Mouse (Mus musculus): Measurements from ENCODE around the gene Arvcf. TPM values are rescaled to one million over a fixed set of nuclear protein-coding genes. Genes with fewer than 3 reads are reported as not detected.
A peak's percentile ranks its signal among the peaks of the same experiment; 100 is the strongest.

Gene Arvcf
- polyA plus RNA-seq, 1 experiment from 2014 or later, result 18.4 TPM

DNA sequence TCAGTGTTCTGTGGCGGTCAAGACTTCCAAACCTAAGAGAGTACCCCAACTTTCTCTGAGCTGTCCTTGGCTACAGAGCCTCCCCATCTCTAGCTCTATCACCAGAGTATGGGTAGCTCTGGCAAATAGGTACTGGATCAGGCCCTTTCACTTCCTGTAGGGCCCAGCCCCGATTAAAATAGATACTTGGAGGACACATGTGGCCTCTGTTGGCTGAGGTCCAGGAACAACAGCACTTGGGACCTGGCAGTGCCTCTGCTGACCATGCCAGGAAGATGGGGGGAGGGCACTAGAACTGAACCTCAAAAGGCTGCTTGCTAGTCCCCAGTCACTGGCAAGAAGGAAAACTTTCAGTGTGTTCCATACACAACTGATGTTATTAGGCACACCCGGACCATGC lies 14.0 kb upstream of the Arvcf start:
- ATAC-seq, result no peak
- no peak overlapping the region for H3K27ac ChIP-seq (ENCODE audit: low read length)
- H3K27me3 ChIP-seq (replicated peaks; ENCODE audit: control insufficient read depth, insufficient read depth, low read length), result no peaks in the 10 kb centered on the region
- no peak overlapping the region for H3K4me2 ChIP-seq (ENCODE audit: low read depth, low read length)
- no peaks in the 10 kb centered on the region for H3K9me3 ChIP-seq (ENCODE audit: control insufficient read depth, low read length)
- H3K36me3 ChIP-seq (ENCODE audit: control insufficient read depth, insufficient read depth, low read length), result no peaks in the 10 kb centered on the region
- no peak overlapping the region for H3K9ac ChIP-seq (ENCODE audit: low read depth, low read length)
- H3K4me1 ChIP-seq (ENCODE audit: control insufficient read depth, insufficient read depth, low read length), result 0 out of 2 replicates have a peak, but pooled peaks cover 2% of the 10 kb centered on the region
- 85% methylated on average over 3 of the region's 3 CpGs for WGBS
- no peak overlapping the region for H3K4me3 ChIP-seq (ENCODE audit: low read length)

DNA sequence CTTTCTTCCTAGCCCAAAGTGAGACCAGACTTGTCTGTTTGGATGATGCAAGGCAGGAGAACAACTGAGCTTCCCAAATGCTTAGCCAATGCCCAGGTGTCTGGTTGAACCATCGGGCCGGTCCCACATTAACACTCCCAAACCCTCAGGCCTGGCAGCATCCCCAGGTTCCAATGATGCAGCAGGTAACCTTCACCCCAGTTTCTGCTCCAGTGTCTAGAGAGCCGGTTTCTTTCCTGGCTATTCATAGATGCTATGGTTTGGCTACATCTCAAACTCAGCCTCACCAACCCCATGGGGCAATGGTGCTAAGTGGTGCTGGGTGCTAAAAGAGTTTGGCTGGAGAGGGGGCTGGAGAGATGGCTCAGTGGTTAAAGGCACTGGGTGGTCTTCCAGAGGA lies 12.0 kb upstream of the Arvcf start:
- Histone ChIP-seq H3K4me1 (ENCODE audit: control insufficient read depth, insufficient read depth, low read length) (0 out of 2 replicates have a peak, but pooled peaks cover 2% of the 10 kb centered on the region), H3K27ac (ENCODE audit: low read length) (no peak overlapping the region), H3K36me3 (ENCODE audit: control insufficient read depth, insufficient read depth, low read length) (no peaks in the 10 kb centered on the region), H3K9ac (ENCODE audit: low read depth, low read length) (no peak overlapping the region), H3K27me3 (replicated peaks; ENCODE audit: control insufficient read depth, insufficient read depth, low read length) (no peaks in the 10 kb centered on the region), H3K4me3 (ENCODE audit: low read length) (no peak overlapping the region), H3K9me3 (ENCODE audit: control insufficient read depth, low read length) (no peaks in the 10 kb centered on the region), H3K4me2 (ENCODE audit: low read depth, low read length) (no peak overlapping the region)
- WGBS, result 94% methylated on average over 3 of the region's 3 CpGs
- ATAC-seq, result no peak

DNA sequence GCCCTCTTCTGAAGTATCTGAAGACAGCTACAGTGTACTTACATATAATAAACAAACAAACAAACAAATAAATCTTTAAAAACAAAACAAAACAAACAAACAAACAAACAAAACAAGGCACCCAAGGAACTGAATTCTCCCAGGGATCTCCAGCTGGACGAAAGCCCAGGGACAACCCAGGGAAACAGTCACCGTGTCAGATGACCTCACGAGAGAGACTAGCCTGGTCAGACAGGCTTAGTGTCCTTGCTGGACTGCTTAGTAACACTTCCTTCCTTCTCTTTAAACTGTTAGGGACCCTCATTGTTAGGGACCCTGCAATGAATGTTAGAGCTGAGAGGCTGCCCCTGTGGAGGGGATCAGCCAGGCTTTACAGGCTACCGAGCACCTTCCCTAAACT lies 10.7 kb upstream of the Arvcf start:
- Histone ChIP-seq H3K9ac (ENCODE audit: low read depth, low read length) (no peak overlapping the region), H3K36me3 (ENCODE audit: control insufficient read depth, insufficient read depth, low read length) (no peaks in the 10 kb centered on the region), H3K27me3 (replicated peaks; ENCODE audit: control insufficient read depth, insufficient read depth, low read length) (no peaks in the 10 kb centered on the region), H3K9me3 (ENCODE audit: control insufficient read depth, low read length) (no peaks in the 10 kb centered on the region), H3K4me3 (ENCODE audit: low read length) (no peak overlapping the region), H3K27ac (ENCODE audit: low read length) (no peak overlapping the region), H3K4me1 (ENCODE audit: control insufficient read depth, insufficient read depth, low read length) (0 out of 2 replicates have a peak, but pooled peaks cover 6% of the 10 kb centered on the region), H3K4me2 (ENCODE audit: low read depth, low read length) (no peak overlapping the region)
- 89% methylated on average over 4 of the region's 4 CpGs for WGBS
- ATAC-seq, result no peak

DNA sequence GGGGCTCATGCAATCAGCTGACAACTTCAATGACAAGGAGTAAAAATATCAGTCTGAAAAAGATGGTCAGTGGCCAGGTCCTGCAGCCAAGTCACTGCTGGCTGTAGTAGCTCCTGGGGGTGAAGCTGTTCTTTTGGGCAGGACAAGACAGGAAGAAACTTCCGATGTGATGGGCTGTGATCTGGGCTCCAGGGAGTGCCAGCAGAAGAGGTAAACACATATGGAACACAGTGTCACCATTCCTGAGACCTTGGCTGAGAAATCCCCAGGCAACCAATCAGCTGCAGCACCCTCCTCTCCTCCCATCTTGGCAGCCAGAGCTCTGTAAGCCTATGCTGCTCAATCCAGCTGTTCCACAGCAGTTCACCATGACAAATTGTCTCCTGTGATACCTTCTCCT lies 8.1 kb upstream of the Arvcf start:
- WGBS, result 25% methylated on average over 1 of the region's 1 CpGs
- H3K36me3 ChIP-seq (ENCODE audit: control insufficient read depth, insufficient read depth, low read length), result no peaks in the 10 kb centered on the region
- H3K27ac ChIP-seq (ENCODE audit: low read length), result no peak overlapping the region

DNA sequence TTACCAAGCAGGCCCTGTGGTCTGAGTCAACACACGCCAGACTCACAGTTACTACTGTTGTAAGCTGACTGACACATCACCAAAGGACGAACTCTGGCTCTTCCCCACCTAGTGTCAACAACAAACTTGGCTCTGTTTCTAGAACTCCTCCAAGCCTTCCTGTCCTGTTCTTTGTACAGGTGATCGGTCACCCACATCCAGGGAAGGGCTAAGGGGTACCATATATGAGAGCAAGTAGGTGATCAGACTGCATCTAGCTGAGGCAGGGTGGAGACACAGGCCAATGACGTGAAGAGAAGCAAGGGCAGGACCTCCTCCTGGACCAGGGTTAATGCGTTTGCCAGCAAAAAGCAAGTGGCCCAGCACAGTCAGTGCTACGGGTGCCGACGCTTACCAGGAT lies 6.4 kb upstream of the Arvcf start:
- peaks cover 18% of the 10 kb centered on the region for H3K4me1 ChIP-seq (ENCODE audit: control insufficient read depth, insufficient read depth, low read length)
- H3K4me3 ChIP-seq (ENCODE audit: low read length), result no peak overlapping the region
- 0 out of 2 replicates have a peak overlapping the region, but pooled peaks have one; percentile 11 for H3K27ac ChIP-seq (ENCODE audit: low read length)
- H3K36me3 ChIP-seq (ENCODE audit: control insufficient read depth, insufficient read depth, low read length), result no peaks in the 10 kb centered on the region
- H3K9ac ChIP-seq (ENCODE audit: low read depth, low read length), result no peak overlapping the region
- H3K9me3 ChIP-seq (ENCODE audit: control insufficient read depth, low read length), result no peaks in the 10 kb centered on the region
- ATAC-seq, result no peak
- 82% methylated on average over 8 of the region's 8 CpGs for WGBS
- no peak overlapping the region for H3K4me2 ChIP-seq (ENCODE audit: low read depth, low read length)
- no peaks in the 10 kb centered on the region for H3K27me3 ChIP-seq (replicated peaks; ENCODE audit: control insufficient read depth, insufficient read depth, low read length)

More for the DNA sequence above, 8.1 kb upstream of the Arvcf start:
- Histone ChIP-seq H3K4me2 (ENCODE audit: low read depth, low read length) (no peak overlapping the region), H3K9me3 (ENCODE audit: control insufficient read depth, low read length) (no peaks in the 10 kb centered on the region), H3K27me3 (replicated peaks; ENCODE audit: control insufficient read depth, insufficient read depth, low read length) (no peaks in the 10 kb centered on the region), H3K9ac (ENCODE audit: low read depth, low read length) (no peak overlapping the region), H3K4me3 (ENCODE audit: low read length) (no peak overlapping the region), H3K4me1 (ENCODE audit: control insufficient read depth, insufficient read depth, low read length) (peaks cover 18% of the 10 kb centered on the region)
- no peak for ATAC-seq

DNA sequence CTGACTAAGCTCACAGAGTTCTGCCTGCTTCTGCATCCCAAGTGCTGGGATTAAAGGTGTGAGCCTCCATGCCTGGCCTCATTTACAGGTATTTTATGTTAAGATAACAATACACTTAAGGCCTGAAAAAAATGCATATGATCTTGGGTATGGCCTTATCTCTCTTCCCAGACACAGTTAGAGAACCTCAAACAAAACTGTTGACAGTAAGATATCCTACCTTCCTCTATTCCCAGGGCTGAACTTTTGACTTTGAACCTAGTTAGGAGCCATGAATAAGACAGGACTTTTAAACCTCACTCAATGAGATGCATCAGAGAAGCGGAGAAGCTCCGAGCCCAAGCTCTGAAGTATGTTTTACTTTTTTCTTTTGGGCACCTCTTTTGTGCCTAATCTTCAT lies 5.9 kb upstream of the Arvcf start:
- 67% methylated on average over 2 of the region's 2 CpGs for WGBS
- peak overlapping the region; percentile 76 for H3K4me2 ChIP-seq (ENCODE audit: low read depth, low read length)
- no peaks in the 10 kb centered on the region for H3K27me3 ChIP-seq (replicated peaks; ENCODE audit: control insufficient read depth, insufficient read depth, low read length)
- peaks cover 18% of the 10 kb centered on the region for H3K4me1 ChIP-seq (ENCODE audit: control insufficient read depth, insufficient read depth, low read length)
- H3K4me3 ChIP-seq (ENCODE audit: low read length), result no peak overlapping the region
- peak; percentile 30 for ATAC-seq
- no peaks in the 10 kb centered on the region for H3K36me3 ChIP-seq (ENCODE audit: control insufficient read depth, insufficient read depth, low read length)
- H3K9ac ChIP-seq (ENCODE audit: low read depth, low read length), result no peak overlapping the region
- H3K27ac ChIP-seq (ENCODE audit: low read length), result no peak overlapping the region
- H3K9me3 ChIP-seq (ENCODE audit: control insufficient read depth, low read length), result no peaks in the 10 kb centered on the region

DNA sequence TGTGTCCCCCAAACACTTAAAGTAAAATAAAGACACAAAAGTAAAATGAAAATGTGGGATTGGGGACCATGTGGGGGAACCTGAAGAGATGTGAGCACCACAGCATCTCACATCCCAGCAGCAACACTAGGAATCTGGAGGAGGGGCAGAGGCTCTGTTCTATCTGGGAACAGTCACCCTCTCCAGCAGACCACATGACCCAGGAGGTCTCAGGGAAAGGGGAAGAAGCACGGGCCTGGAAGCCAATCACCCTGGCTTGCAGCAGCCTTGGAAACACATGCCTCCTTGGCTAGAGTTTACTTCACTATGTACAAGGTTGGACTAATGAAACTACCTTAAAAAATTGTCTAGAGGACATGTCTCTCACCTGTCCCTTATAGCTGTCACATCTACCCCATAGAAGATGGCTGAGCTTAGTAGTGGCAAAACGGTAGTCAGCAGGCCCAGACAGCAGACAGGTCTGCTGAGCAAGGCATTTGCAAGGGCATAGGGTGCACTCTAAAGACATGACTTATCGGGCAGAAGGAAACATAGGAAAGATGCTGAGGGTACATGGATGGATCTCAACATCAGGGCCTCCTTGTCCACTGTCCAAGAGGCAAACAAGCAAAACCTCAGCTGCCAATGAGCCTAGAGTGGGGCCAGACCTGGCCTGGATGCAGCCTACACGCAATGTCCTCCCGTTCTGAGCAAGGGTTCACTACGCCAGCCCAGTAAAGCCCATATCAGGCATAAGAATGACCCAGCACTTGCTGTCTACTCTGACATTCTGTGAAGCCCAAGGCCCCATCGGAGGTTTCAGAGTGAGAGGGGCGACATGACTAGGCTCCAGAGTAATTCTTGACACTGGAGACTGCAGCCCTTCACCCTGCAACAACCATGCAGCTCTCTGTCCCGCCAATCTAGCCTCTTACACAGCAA lies 5.1 kb upstream of the Arvcf start:
- Histone ChIP-seq H3K27ac (ENCODE audit: low read length) (peak overlapping the region; percentile 24; the same call in 1 of the 2 replicates), H3K9ac (ENCODE audit: low read depth, low read length) (peak overlapping the region; percentile 73), H3K4me3 (ENCODE audit: low read length) (peak overlapping the region; percentile 67), H3K4me1 (ENCODE audit: control insufficient read depth, insufficient read depth, low read length) (peaks cover 20% of the 10 kb centered on the region), H3K4me2 (ENCODE audit: low read depth, low read length) (peak overlapping the region; percentile 76), H3K27me3 (replicated peaks; ENCODE audit: control insufficient read depth, insufficient read depth, low read length) (no peaks in the 10 kb centered on the region), H3K36me3 (ENCODE audit: control insufficient read depth, insufficient read depth, low read length) (no peaks in the 10 kb centered on the region), H3K9me3 (ENCODE audit: control insufficient read depth, low read length) (no peaks in the 10 kb centered on the region)
- 33% methylated on average over 9 of the region's 9 CpGs for WGBS
- no peak for ATAC-seq

DNA sequence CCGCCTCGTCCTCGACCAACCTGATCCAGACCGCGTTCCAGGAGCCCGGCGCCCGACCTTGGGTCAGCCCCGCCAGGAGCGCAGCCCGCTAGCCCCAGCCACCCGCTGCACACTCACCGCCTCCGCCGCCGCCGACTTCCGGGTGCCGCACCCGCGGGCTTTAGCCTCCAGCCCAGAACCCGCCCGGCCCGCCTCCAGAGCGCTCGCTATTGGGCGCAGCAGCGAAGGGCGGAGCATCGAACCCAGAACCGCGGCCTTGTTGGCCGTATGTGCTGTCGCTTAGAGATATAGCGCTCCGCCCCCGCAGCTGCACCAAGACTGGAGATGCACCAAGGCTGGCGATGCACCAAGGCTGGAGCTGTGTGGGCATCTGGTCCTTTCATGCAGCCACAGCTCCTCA lies 4.2 kb upstream of the Arvcf start:
- ATAC-seq, result peak; percentile 90
- H3K27ac ChIP-seq (ENCODE audit: low read length), result no peak overlapping the region; the same call in 1 of the 2 replicates
- H3K4me3 ChIP-seq (ENCODE audit: low read length), result peak overlapping the region; percentile 67
- peaks cover 3% of the 10 kb centered on the region; the same call in 1 of the 2 replicates for H3K27me3 ChIP-seq (replicated peaks; ENCODE audit: control insufficient read depth, insufficient read depth, low read length)
- WGBS, result under 1% methylated on average over 38 of the region's 38 CpGs
- no peaks in the 10 kb centered on the region for H3K36me3 ChIP-seq (ENCODE audit: control insufficient read depth, insufficient read depth, low read length)
- peak overlapping the region; percentile 76 for H3K4me2 ChIP-seq (ENCODE audit: low read depth, low read length)
- H3K9ac ChIP-seq (ENCODE audit: low read depth, low read length), result peak overlapping the region; percentile 73
- no peaks in the 10 kb centered on the region for H3K9me3 ChIP-seq (ENCODE audit: control insufficient read depth, low read length)
- H3K4me1 ChIP-seq (ENCODE audit: control insufficient read depth, insufficient read depth, low read length), result peaks cover 23% of the 10 kb centered on the region

DNA sequence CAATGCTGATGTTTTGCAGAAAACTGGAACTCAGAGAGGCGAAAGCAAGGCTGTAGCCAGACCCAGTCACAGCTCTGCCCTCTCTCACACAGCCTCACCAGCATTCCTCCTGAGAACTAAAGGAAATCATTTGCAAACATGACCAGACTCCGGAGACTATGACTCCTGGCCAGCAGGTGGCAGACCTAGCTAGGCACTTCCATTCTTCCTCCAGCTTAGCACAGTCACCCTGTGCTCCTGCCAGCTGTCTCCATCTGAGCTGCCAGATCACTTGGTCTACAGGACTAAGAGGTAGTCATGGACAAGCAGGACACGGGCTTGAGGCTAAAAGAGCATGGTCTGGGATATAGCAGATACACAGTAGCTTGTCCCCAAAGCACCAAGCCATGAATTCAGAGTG lies 2.7 kb upstream of the Arvcf start:
- no peak overlapping the region for H3K4me3 ChIP-seq (ENCODE audit: low read length)
- 1% methylated on average over 3 of the region's 3 CpGs for WGBS
- no peak overlapping the region for H3K4me2 ChIP-seq (ENCODE audit: low read depth, low read length)
- H3K9ac ChIP-seq (ENCODE audit: low read depth, low read length), result no peak overlapping the region
- no peaks in the 10 kb centered on the region for H3K9me3 ChIP-seq (ENCODE audit: control insufficient read depth, low read length)
- peaks cover 7% of the 10 kb centered on the region; the same call in 1 of the 2 replicates for H3K27me3 ChIP-seq (replicated peaks; ENCODE audit: control insufficient read depth, insufficient read depth, low read length)
- no peak overlapping the region for H3K27ac ChIP-seq (ENCODE audit: low read length)
- H3K36me3 ChIP-seq (ENCODE audit: control insufficient read depth, insufficient read depth, low read length), result no peaks in the 10 kb centered on the region
- peak; percentile 8; the same call in 1 of the 2 replicates for ATAC-seq
- H3K4me1 ChIP-seq (ENCODE audit: control insufficient read depth, insufficient read depth, low read length), result peaks cover 25% of the 10 kb centered on the region
